Mouse (Mus musculus): ENCODE measurements around the gene Mgmt.
A peak's percentile ranks its signal among the peaks of the same experiment; 100 is the strongest.

Mgmt gene

GRCm38 (mm10) chr7:136894106-136894986 lies at the start of gene Mgmt:
Mgmt (plus strand) TSS chr7:136894614.
- peak; percentile 67 for DNase-seq

GRCm38 (mm10) chr7:136844835-136845234 lies 49.6 kb upstream of the Mgmt start:
- DNase-seq: no peak

GRCm38 (mm10) chr7:136845321-136845720 lies 49.1 kb upstream of the Mgmt start:
- DNase-seq: no peak

GRCm38 (mm10) chr7:136846086-136846620 lies 48.3 kb upstream of the Mgmt start:
- no peak for DNase-seq

- DNase-seq: no peak
Observed at GRCm38 (mm10) chr7:136847601-136848000, 46.8 kb upstream of the Mgmt start.

- DNase-seq: no peak
Observed at GRCm38 (mm10) chr7:136848761-136849160, 45.7 kb upstream of the Mgmt start.

GRCm38 (mm10) chr7:136849811-136850210 lies 44.6 kb upstream of the Mgmt start:
- no peak for DNase-seq

- DNase-seq: no peak
Observed at GRCm38 (mm10) chr7:136850339-136850738, 44.1 kb upstream of the Mgmt start.

GRCm38 (mm10) chr7:136851946-136852345 lies 42.5 kb upstream of the Mgmt start:
- DNase-seq: no peak

GRCm38 (mm10) chr7:136852721-136853120 lies 41.7 kb upstream of the Mgmt start:
- no peak for DNase-seq

- no peak for DNase-seq
Observed at GRCm38 (mm10) chr7:136864677-136865463, 29.5 kb upstream of the Mgmt start.

GRCm38 (mm10) chr7:136865876-136866275 lies 28.5 kb upstream of the Mgmt start:
- no peak for DNase-seq

GRCm38 (mm10) chr7:136866535-136866934 lies 27.9 kb upstream of the Mgmt start:
- no peak for DNase-seq

- DNase-seq: no peak
Observed at GRCm38 (mm10) chr7:136871535-136871934, 22.9 kb upstream of the Mgmt start.

- DNase-seq: no peak
Observed at GRCm38 (mm10) chr7:136872059-136872458, 22.4 kb upstream of the Mgmt start.

- DNase-seq: no peak
Observed at GRCm38 (mm10) chr7:136874396-136874795, 20.0 kb upstream of the Mgmt start.

- peak in 1 of 2 experiments; percentile 29 for DNase-seq
Observed at GRCm38 (mm10) chr7:136880386-136880785, 14.0 kb upstream of the Mgmt start.

- peak in 1 of 2 experiments; percentile 13 for DNase-seq
Observed at GRCm38 (mm10) chr7:136888161-136888560, 6.3 kb upstream of the Mgmt start.

- DNase-seq: no peak
Observed at GRCm38 (mm10) chr7:136895356-136895755, 942 bp downstream of the Mgmt start.

GRCm38 (mm10) chr7:136895851-136896250 lies 1.4 kb downstream of the Mgmt start:
- no peak for DNase-seq

GRCm38 (mm10) chr7:136897481-136897880 lies 3.1 kb downstream of the Mgmt start:
- DNase-seq: no peak

- no peak for DNase-seq
Observed at GRCm38 (mm10) chr7:136898005-136898404, 3.6 kb downstream of the Mgmt start.

- DNase-seq: no peak
Observed at GRCm38 (mm10) chr7:136908616-136909144, 14.3 kb downstream of the Mgmt start.

All from cerebellum, postnatal 14 days (tissue).